Mouse (Mus musculus) heart, adult 11 months (tissue): ENCODE data around the gene Thbd.

ENCODE experiments used
- DNase-seq: peaks from one replicate; pipeline ENCODE4 v3.0.0; 2022

Thbd gene

GRCm38 (mm10) chr2:148421706-148422105 is 13.7 kb upstream of the Thbd start:
- DNase-seq: peak; percentile 91

DNA sequence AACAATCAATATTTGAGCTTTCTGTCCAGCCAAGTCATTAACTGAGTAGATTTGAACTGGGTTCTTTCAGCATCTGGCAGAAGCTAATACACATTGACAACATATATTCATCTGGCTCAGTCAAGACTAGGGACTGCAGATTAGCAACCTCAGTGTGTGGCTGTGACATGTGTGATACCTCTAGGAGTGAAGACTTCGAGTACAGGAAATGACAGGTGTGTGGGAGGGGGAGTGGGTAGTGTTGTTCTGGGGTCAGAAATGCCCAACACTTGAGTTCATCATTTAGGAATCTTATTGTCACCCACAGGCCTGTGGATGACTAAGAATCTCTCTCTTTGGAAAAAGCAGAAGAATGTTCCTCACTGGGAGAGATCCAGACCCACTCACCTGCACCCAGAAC is 13.1 kb upstream of the Thbd start:
- no peak for DNase-seq

DNA sequence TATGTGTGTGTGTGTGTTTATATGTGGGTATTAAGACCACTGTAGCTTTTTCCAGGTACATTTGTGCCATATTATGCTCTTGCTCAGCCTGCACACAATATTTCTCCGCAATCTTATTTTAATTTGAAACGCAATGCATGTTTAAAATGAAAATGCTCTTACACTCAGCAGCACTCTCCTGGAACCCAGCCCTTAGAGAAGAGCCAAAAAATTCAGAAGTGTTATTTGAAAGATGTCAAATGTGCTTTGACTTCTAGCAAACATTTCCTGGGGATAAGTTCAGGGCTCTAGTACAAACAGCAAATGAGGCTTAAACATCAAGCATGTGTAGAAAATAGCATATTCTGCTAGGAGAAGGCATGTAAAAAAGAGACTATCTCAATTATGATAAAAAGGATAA is 11.8 kb upstream of the Thbd start:
- DNase-seq: peak; percentile 43

- peak; percentile 70 for DNase-seq
Observed at GRCm38 (mm10) chr2:148419151-148419550, 11.2 kb upstream of the Thbd start.

GRCm38 (mm10) chr2:148409821-148410220 is 1.8 kb upstream of the Thbd start:
- DNase-seq: peak; percentile 90

GRCm38 (mm10) chr2:148409141-148409540 is 1.2 kb upstream of the Thbd start:
- peak; percentile 99 for DNase-seq

DNA sequence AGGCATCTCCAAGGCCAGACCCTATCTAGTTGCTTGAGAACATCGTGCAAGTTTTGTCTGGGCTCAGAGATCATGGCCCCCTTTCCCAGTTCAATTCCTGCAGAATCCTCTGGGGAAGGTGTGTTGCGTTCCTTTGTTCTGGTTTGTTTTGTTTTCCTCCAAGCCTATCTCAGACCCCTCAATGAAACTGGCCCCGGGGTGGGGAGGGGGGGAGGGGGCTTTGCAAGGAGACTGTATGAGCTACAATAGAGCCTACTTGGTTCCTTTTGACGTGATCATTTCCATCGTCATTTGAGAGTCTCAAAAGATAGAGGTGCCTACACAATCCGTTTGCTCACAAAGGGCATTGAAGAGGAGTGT is 753 bp upstream of the Thbd start:
- DNase-seq: peak; percentile 92

DNA sequence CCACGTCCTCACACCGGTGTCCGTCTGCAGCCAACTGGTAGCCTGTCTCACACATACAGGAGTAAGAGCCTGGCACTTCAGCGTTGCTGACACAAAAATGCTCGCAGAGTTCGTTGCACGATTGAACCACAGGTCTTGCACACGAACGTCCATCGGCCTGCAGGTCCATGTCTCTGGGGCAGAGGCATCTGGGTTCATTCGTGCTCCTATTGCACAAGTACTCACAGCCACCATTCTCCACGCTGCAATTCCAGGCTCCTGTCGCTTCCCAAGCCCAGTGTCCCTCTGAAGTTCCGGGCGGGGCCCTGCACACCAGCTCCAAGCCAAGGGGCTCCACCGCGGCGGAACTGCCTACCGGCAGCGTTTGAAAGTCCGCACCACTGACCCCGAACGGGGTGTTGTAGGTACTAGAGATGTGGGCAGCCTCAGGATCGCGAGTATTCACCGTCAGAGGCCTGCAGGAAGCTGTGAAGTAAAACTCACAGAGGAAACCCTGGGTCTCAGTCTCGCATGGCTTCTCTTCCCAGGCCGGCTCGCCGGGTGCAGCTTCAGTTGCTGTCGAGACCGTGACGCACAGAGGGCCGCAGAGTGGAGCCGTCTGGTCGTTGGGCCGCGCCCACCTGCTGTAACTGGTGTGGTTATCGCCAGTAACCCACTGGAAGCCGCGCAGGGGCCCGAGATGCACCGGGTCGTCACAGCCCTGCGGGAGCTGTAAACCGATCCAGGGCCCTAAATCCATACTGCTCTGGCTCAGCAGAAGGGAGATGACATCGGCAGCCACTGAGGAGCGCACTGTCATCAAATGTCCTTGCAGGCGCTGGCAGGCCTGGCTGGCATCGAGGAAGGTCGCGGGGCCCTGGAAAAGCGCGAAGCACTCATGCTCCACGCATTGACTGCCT is 768 bp downstream of the Thbd start:
- peak; percentile 97 for DNase-seq

- DNase-seq: peak; percentile 96
Observed at GRCm38 (mm10) chr2:148406160-148406970, 1.6 kb downstream of the Thbd start.

DNA sequence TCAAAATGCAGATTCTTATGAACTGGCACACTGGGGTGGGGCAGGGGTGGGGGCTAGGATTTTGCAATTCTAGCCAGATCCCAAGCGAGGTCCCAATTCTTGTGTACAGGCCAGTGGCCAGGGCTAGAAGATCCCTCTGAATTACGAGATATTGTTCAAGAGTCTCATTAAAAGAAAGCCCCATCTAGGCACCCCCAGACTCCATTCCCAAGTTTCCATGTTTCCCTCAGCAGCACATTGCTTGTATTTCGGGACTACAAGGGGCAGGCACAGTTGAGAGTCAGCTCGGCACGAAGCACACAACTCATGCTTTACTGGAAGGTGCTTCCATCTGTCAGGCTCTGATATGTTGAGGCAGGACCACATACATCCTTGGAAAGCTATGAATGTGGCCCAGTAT is 3.1 kb downstream of the Thbd start:
- peak; percentile 62 for DNase-seq

DNA sequence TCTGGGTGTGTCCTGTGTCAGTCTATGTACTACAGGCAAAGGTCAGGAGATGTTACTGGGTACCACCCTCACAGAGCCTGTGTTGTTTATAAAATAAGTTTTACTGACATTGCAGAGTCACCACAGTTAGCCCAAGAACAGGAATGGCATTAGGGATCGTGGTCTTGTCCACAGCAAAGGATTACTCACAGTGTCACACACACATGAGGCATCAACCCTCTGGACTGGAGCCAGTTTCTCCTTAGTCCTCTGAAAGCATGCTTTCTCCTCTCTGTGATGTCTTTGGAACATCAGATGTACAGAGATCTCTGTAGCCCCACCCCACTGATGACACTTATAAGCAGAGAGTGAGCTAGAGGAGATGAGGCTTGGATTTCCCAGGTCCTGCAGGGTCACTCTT is 5.8 kb downstream of the Thbd start:
- peak; percentile 83 for DNase-seq

GRCm38 (mm10) chr2:148398901-148399685 is 8.9 kb downstream of the Thbd start:
- DNase-seq: peak; percentile 84

- peak; percentile 97 for DNase-seq
Observed at GRCm38 (mm10) chr2:148397784-148398100, 10.2 kb downstream of the Thbd start.

- no peak for DNase-seq
Observed at GRCm38 (mm10) chr2:148397015-148397783, 10.8 kb downstream of the Thbd start.

GRCm38 (mm10) chr2:148396209-148396608 is 11.8 kb downstream of the Thbd start:
- DNase-seq: peak; percentile 88

DNA sequence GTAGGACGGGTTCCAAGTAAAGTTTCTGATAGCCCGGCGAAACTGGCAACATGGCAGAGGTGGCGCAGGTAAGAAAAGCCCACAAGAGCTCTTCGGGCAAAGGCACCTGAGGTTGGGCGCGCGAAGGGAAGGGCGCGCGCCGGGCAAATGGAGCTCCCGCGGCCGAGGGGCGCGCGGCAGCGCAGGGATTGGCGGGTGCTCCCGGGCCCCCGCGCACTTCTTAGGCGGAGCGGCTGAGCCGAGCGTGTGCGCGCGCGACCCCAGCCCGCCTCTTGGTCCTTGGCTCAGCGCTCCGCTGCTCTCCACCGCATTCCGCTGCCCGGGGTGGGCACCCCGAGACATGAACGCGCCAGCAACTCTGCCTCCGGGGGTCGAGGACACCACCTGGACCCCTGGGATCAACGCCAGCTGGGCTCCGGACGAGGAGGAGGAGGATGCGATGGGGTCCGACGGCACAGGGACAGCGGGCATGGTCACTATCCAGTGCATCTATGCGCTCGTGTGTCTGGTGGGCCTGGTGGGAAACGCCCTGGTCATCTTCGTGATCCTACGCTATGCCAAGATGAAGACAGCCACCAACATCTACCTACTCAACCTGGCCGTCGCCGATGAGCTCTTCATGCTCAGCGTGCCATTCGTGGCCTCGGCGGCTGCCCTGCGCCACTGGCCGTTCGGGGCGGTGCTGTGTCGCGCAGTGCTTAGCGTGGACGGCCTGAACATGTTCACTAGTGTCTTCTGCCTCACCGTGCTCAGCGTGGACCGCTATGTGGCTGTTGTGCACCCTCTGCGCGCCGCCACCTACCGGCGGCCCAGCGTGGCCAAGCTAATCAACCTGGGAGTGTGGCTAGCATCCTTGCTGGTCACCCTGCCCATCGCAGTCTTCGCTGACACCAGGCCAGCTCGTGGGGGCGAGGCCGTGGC is 12.6 kb downstream of the Thbd start, which contains the start of gene Sstr4:
Gene Sstr4, plus strand, starts transcription at position 214 of the 921 bp plus-strand sequence.
- peak; percentile 97 for DNase-seq

DNA sequence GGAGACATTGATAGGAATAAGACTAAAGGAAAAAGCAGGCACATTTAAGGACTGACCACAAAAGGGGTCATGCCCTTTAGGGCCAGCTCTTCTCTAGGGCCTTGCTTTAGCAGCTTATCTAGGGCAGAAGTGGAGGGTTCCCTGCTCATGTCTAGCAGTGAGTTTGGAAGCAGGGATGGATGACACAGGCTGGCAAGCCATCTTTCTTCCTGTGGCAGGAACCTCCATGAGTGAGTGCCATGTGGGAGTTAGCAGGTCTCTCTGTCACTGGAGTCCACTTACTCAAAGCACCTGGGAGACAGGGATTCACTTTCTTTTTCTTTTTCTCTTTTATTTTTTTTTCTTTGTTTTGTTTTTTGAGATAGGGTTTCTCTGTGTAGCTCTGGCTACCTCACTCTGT is 14.1 kb downstream of the Thbd start:
- DNase-seq: peak; percentile 69

- DNase-seq: peak; percentile 77
Observed at GRCm38 (mm10) chr2:148393149-148393548, 14.8 kb downstream of the Thbd start.

GRCm38 (mm10) chr2:148387652-148388581 is 20.1 kb downstream of the Thbd start:
- peak; percentile 82 for DNase-seq

- DNase-seq: peak; percentile 30
Observed at GRCm38 (mm10) chr2:148386927-148387326, 21.1 kb downstream of the Thbd start.
